Mouse (Mus musculus) MEL (cell line): Measurements from ENCODE around the gene Lmo2. TPM values are rescaled to one million over a fixed set of nuclear protein-coding genes. Genes with fewer than 3 reads are reported as not detected.

Source experiments
- DNase-seq: peaks from one replicate; pipeline ENCODE4 v3.0.0; 2011; ENCODE audit warnings: low read depth, low spot score
- H3K27ac ChIP-seq: 2 replicates; pipeline ENCODE4 v1.5.1; 2012; ENCODE audit warnings: low read depth, mild to moderate bottlenecking, control low read depth, low read length, moderate library complexity; ENCODE audit not compliant: control insufficient read depth
- H3K27me3 ChIP-seq, 2 experiments: fragments of 150-350 bp in 1 of 2; sonication (generic) in 1 of 2; 2 replicates each; pipeline ENCODE4 v1.6.1; 2012; ENCODE audit warnings: low read length in 2 of 2, mild to moderate bottlenecking in 2 of 2, improper control_type of control experiment in 1 of 2, moderate library complexity in 1 of 2; ENCODE audit not compliant: insufficient read depth in 2 of 2, control insufficient read depth in 1 of 2
- H3K36me3 ChIP-seq, 2 experiments: 2 replicates each; pipeline ENCODE4 v1.6.1; 2012 to 2014; ENCODE audit warnings: low read length in 2 of 2, improper control_type of control experiment in 1 of 2, inconsistent platforms in 1 of 2, mild to moderate bottlenecking in 1 of 2; ENCODE audit not compliant: insufficient read depth in 2 of 2, control insufficient read depth in 1 of 2
- H3K4me1 ChIP-seq, 2 experiments: fragments of 150-350 bp in 1 of 2; sonication (generic) in 1 of 2; 2 replicates each; pipeline ENCODE4 v1.6.1; 2012; ENCODE audit warnings: low read length in 2 of 2, improper control_type of control experiment in 1 of 2, mild to moderate bottlenecking in 1 of 2; ENCODE audit not compliant: insufficient read depth in 2 of 2, control insufficient read depth in 1 of 2
- H3K4me3 ChIP-seq, 2 experiments: fragments of 150-350 bp in 1 of 2; sonication (generic) in 1 of 2; 2 replicates each; pipeline ENCODE4 v1.5.1; 2012; ENCODE audit warnings: low read depth in 2 of 2, low read length in 2 of 2, mild to moderate bottlenecking in 2 of 2, moderate library complexity in 2 of 2, control low read depth in 1 of 2, improper control_type of control experiment in 1 of 2; ENCODE audit not compliant: control insufficient read depth in 1 of 2, insufficient read depth in 1 of 2
- H3K79me2 ChIP-seq: 2 replicates; pipeline ENCODE4 v1.6.1; 2012; ENCODE audit warnings: mild to moderate bottlenecking, low read length, moderate library complexity; ENCODE audit not compliant: control insufficient read depth, poor library complexity, insufficient read depth
- H3K9ac ChIP-seq: 2 replicates; pipeline ENCODE4 v1.6.1; 2012; ENCODE audit warnings: low read depth, mild to moderate bottlenecking, control low read depth, low read length, moderate library complexity; ENCODE audit not compliant: control insufficient read depth, poor library complexity, severe bottlenecking
- H3K9me3 ChIP-seq: fragments of 150-350 bp; sonication (generic); replicated peaks from 2 replicates; pipeline ENCODE4 v1.6.1; 2012; ENCODE audit warnings: mild to moderate bottlenecking, low read length, improper control_type of control experiment, moderate library complexity; ENCODE audit not compliant: insufficient read depth
- CHD1 ChIP-seq: IDR thresholded peaks from 2 replicates; pipeline ENCODE4 v1.6.1; 2012; ENCODE audit warnings: low read depth, mild to moderate bottlenecking, inconsistent platforms, low read length, improper control_type of control experiment
- CTCF ChIP-seq, 3 experiments: IDR thresholded peaks in 2 of 3; conservative IDR thresholded peaks in 1 of 3; 2 replicates each; pipeline ENCODE4 v1.5.1; 2011 to 2012; ENCODE audit warnings: low read length in 3 of 3, low read depth in 2 of 3, mild to moderate bottlenecking in 2 of 3, improper control_type of control experiment in 1 of 3, inconsistent platforms in 1 of 3, mixed read lengths in 1 of 3, moderate library complexity in 1 of 3; ENCODE audit not compliant: control insufficient read depth in 1 of 3, insufficient read depth in 1 of 3, poor library complexity in 1 of 3, severe bottlenecking in 1 of 3
- E2F4 ChIP-seq: IDR thresholded peaks from 2 replicates; pipeline ENCODE4 v1.6.1; 2011; ENCODE audit warnings: low read depth, low read length, improper control_type of control experiment, borderline replicate concordance
- ETS1 ChIP-seq: IDR thresholded peaks from 2 replicates; pipeline ENCODE4 v1.6.1; 2012; ENCODE audit warnings: low read depth, mild to moderate bottlenecking, inconsistent platforms, low read length, improper control_type of control experiment, moderate library complexity
- HCFC1 ChIP-seq: IDR thresholded peaks from 2 replicates; pipeline ENCODE4 v1.6.1; 2012; ENCODE audit warnings: low read depth, mild to moderate bottlenecking, inconsistent platforms, low read length, improper control_type of control experiment, moderate library complexity
- MAX ChIP-seq: IDR thresholded peaks from 2 replicates; pipeline ENCODE4 v1.6.1; 2011; ENCODE audit warnings: low read length, improper control_type of control experiment
- MEF2A ChIP-seq: IDR thresholded peaks from 2 replicates; pipeline ENCODE4 v1.6.1; 2014; ENCODE audit warnings: low read depth, mild to moderate bottlenecking, inconsistent platforms, low read length, improper control_type of control experiment; ENCODE audit not compliant: poor library complexity, insufficient replicate concordance, severe bottlenecking; ENCODE audit errors: extremely low read depth
- MXI1 ChIP-seq: IDR thresholded peaks from 2 replicates; pipeline ENCODE4 v1.6.1; 2011; ENCODE audit warnings: mild to moderate bottlenecking, low read depth, low read length, improper control_type of control experiment
- MYB ChIP-seq: IDR thresholded peaks from 2 replicates; pipeline ENCODE4 v1.6.1; 2011; ENCODE audit warnings: mild to moderate bottlenecking, low read depth, low read length, improper control_type of control experiment
- NELFE ChIP-seq: IDR thresholded peaks from 2 replicates; pipeline ENCODE4 v1.6.1; 2011; ENCODE audit warnings: low read depth, low read length, improper control_type of control experiment
- POLR2A ChIP-seq, 2 experiments: IDR thresholded peaks; 2 replicates each; pipeline ENCODE4 v1.6.1; 2011 to 2012; ENCODE audit warnings: low read length in 2 of 2, mild to moderate bottlenecking in 2 of 2, control low read depth in 1 of 2, improper control_type of control experiment in 1 of 2, low read depth in 1 of 2, moderate library complexity in 1 of 2; ENCODE audit not compliant: control insufficient read depth in 1 of 2, insufficient read depth in 1 of 2, poor library complexity in 1 of 2
- SIN3A ChIP-seq: IDR thresholded peaks from 2 replicates; pipeline ENCODE4 v1.6.1; 2012; ENCODE audit warnings: low read length, improper control_type of control experiment, inconsistent platforms
- TAL1 ChIP-seq: IDR thresholded peaks from 2 replicates; pipeline ENCODE4 v1.6.1; 2012; ENCODE audit warnings: mild to moderate bottlenecking, inconsistent platforms, low read length, moderate library complexity, mixed read lengths
- TBP ChIP-seq: IDR thresholded peaks from 2 replicates; pipeline ENCODE4 v1.8.0; 2011; ENCODE audit warnings: low read depth, low read length, improper control_type of control experiment
- TCF12 ChIP-seq: IDR thresholded peaks from 2 replicates; pipeline ENCODE4 v1.6.1; 2014; ENCODE audit warnings: low read depth, mild to moderate bottlenecking, inconsistent platforms, low read length, improper control_type of control experiment, moderate library complexity
- USF2 ChIP-seq, 2 experiments: IDR thresholded peaks; 2 replicates each; pipeline ENCODE4 v1.6.1; 2011 to 2012; ENCODE audit warnings: improper control_type of control experiment in 2 of 2, low read length in 2 of 2, borderline replicate concordance in 1 of 2, inconsistent platforms in 1 of 2, low read depth in 1 of 2, mild to moderate bottlenecking in 1 of 2; ENCODE audit not compliant: insufficient read depth in 1 of 2
- ZNF384 ChIP-seq: IDR thresholded peaks from 2 replicates; pipeline ENCODE4 v1.6.1; 2012; ENCODE audit warnings: low read depth, mild to moderate bottlenecking, inconsistent platforms, low read length, improper control_type of control experiment
- polyA plus RNA-seq, 2 experiments: library from polyadenylated mRNA; stranded (reverse) in 1 of 2; unstranded in 1 of 2; fragments of >175 nt in 1 of 2; fragments of >200 nt in 1 of 2; gene quantifications; 2 replicates each; pipeline versions ENCODE4 v1.2.1 to v1.2.4; 2012; ENCODE audit warnings: low replicate concordance in 2 of 2, low read depth in 1 of 2; ENCODE audit not compliant: insufficient read length in 2 of 2, insufficient read depth in 1 of 2, missing spikeins in 1 of 2
- total RNA-seq: library from RNA; depleted of rRNA; stranded (reverse); fragments of 300-350 nt; gene quantifications from 2 replicates; pipeline ENCODE4 v1.2.3, GENCODE M21; 2012

Gene Lmo2
- total and polyA plus RNA-seq, 3 experiments, result 96.2 to 278 (median 184) TPM

- H3K36me3 ChIP-seq, result peaks cover 0 to 9% of the 10 kb centered on the region in 2 experiments; a peak in 2 of 4 replicates
- H3K4me3 ChIP-seq, result no peak overlapping the region
- DNase-seq, result no peak
- H3K9ac ChIP-seq, result no peak overlapping the region
- no peaks in the 10 kb centered on the region for H3K9me3 ChIP-seq
- H3K27ac ChIP-seq, result no peak overlapping the region
- no peak for TF ChIP-seq MXI1
- no peak for TF ChIP-seq ZNF384
- TF ChIP-seq, all 39 proteins: peak for 0
- Histone ChIP-seq H3K4me1 (peaks cover 11 to 22% of the 10 kb centered on the region in 2 experiments), H3K27me3 (no peaks in the 10 kb centered on the region), H3K79me2 (no peaks in the 10 kb centered on the region; the same call in 1 of the 2 replicates)
These were observed 23.5 kb upstream of the Lmo2 start for GRCm38 (mm10) chr2:103934270-103934669.

- no peaks in the 10 kb centered on the region for H3K27me3 ChIP-seq
- H3K79me2 ChIP-seq, result no peaks in the 10 kb centered on the region; the same call in 1 of the 2 replicates
- H3K4me3 ChIP-seq, result no peak overlapping the region
- peaks cover 11 to 22% of the 10 kb centered on the region in 2 experiments for H3K4me1 ChIP-seq
- H3K36me3 ChIP-seq, result peaks cover 0 to 9% of the 10 kb centered on the region in 2 experiments; a peak in 2 of 4 replicates
- no peaks in the 10 kb centered on the region for H3K9me3 ChIP-seq
- peak; percentile 20 for DNase-seq
- H3K9ac ChIP-seq, result no peak overlapping the region
- TF ChIP-seq HCFC1, result no peak
- no peak; the same call in 1 of the 2 replicates for TF ChIP-seq MAX
- TF ChIP-seq ETS1, result no peak
- TF ChIP-seq MYB, result no peak
- no peak for TF ChIP-seq MXI1
- no peak for TF ChIP-seq E2F4
- TF ChIP-seq TCF12, result no peak
- no peak for TF ChIP-seq CHD1
- TF ChIP-seq TBP, result no peak
- TF ChIP-seq USF2 (IDR thresholded peaks at IDR 0.05; ENCODE audit: borderline replicate concordance in 1 of 2, insufficient read depth in 1 of 2, low read depth in 1 of 2, low read length in 2 of 2), result no peak
- H3K27ac ChIP-seq, result no peak overlapping the region
These were observed 23.1 kb upstream of the Lmo2 start for GRCm38 (mm10) chr2:103934670-103935069.

DNA sequence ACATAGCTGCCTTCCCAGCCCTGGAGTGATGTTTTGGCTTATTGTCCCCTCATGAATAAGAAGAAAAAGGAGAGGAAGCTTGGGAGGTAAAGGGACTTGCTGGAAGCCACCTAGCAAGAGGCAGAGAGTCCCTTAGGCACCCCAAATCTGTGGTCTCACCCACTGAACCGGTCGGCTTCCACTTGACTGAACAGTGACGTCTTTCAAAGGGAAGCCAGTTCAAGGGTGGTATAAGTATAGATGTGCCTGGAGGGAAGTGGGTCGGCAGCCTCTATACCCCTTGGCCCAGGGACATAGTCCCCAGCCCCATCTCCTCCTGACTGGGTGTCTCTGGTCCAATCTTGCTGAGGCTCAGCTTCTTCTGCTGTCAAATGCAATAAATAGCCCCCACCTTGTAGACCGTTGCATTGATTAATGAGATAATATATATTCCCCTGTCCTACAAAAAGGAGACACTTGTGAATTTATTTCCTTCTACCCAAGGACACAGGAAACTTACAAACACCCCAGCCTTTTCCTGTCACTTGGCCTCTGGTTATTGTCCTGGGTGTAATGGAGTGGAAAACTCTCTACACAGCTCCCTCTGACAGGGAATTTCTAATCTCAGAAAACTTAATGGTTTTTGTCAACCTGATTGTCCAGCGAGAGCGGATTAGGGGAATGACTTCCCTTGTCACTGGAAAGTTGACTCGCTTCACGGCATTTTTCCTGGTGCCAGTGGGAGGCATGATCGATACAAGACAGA lies 21.9 kb upstream of the Lmo2 start:
- DNase-seq, result no peak
- Histone ChIP-seq H3K27me3 (no peaks in the 10 kb centered on the region), H3K36me3 (peaks cover 0 to 9% of the 10 kb centered on the region in 2 experiments; a peak in 2 of 4 replicates), H3K9ac (no peak overlapping the region), H3K79me2 (no peaks in the 10 kb centered on the region; the same call in 1 of the 2 replicates), H3K9me3 (no peaks in the 10 kb centered on the region), H3K4me3 (no peak overlapping the region), H3K27ac (no peak overlapping the region), H3K4me1 (peaks cover 11 to 14% of the 10 kb centered on the region in 2 experiments)
- TF ChIP-seq SIN3A (no peak), TCF12 (no peak), MEF2A (no peak), TAL1 (no peak), NELFE (no peak), HCFC1 (no peak), CHD1 (no peak), MYB (no peak), POLR2A (IDR thresholded peaks at IDR 0.05; ENCODE audit: control insufficient read depth in 1 of 2, insufficient read depth in 1 of 2, low read depth in 1 of 2, low read length in 2 of 2, poor library complexity in 1 of 2) (no peak), CTCF (IDR thresholded peaks at IDR 0.05 in 2 of 3, conservative IDR thresholded peaks at IDR 0.05 in 1 of 3; ENCODE audit: control insufficient read depth in 1 of 3, insufficient read depth in 1 of 3, low read depth in 2 of 3, low read length in 3 of 3, poor library complexity in 1 of 3, severe bottlenecking in 1 of 3) (no peak)
